Mouse (Mus musculus): Measurements from ENCODE around the gene Yod1.
A peak's percentile ranks its signal among the peaks of the same experiment; 100 is the strongest.

The Yod1 gene

DNA sequence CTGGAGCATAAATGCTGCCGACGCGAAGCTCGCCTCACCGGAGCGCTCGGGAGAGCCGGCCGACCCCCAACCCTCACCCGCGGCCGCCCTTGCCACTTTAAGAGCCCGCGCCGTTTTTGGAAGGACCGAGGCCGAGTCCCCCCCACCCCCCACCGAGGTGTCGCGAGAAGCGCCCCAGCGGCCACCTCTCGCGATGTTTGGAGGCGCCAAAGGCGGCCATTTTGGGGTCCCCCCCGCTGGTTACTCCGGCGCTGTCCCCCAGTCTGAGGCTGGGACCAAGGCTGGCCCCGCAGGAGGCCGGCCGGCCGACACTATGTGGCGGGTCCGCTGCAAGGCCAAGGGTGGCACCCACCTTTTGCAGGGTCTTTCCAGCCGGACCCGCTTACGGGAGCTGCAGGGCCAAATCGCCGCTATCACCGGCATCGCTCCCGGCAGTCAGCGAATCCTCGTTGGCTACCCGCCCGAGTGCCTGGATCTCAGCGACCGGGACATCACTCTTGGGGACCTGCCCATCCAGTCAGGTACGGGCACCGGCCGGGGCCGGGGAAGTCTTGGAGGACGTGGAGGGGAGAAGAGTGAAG lies at the start of gene Yod1:
Gene Yod1 (plus strand): TSS at position 37 of the 581 bp plus-strand sequence.
- DNase-seq (ENCODE audit: low spot score), result peak; percentile 85

DNA sequence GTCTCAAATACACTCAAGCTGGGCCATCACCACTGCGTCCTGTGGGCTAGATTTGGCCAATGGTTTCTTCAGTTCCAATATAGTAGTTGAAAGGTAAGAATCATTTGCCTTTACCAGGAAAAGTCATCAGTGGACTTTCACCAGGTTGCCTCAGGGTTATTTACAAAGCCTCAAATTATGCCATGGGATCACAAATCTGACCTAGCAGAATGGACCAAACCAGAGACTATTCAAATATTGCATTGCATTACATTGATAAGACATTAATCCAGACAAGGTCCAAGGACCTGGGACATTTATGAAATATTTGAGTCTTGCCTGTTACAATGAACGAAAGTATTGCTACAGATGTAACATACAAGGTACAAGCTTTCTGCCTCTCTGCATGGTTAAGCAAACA lies 38.6 kb upstream of the Yod1 start:
- no peak for DNase-seq (ENCODE audit: low spot score)

- no peak for DNase-seq (ENCODE audit: low spot score)
These were observed 36.1 kb upstream of the Yod1 start for GRCm38 (mm10) chr1:130681075-130681474.

- no peak for DNase-seq (ENCODE audit: low spot score)
These were observed 35.3 kb upstream of the Yod1 start for GRCm38 (mm10) chr1:130681656-130682413.

DNA sequence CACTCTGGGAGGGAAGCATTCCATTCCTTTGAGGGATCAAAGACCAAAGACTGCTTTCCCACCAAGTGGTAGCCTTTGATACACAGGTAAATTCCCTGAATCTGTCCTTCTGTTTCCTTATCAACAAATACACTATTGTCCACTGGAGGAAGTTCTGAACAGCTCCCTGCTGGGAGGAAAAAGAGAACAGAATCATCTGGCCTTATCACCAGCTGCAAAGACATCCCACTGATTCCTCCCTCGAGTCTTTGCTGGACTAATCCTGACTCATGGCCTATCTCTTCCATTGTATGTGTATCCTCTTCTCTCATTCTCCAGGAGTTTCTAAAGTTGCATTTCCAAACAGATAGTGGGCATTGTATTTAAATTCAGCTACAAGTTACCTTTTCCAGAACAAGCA lies 33.2 kb upstream of the Yod1 start:
- no peak for DNase-seq (ENCODE audit: low spot score)

DNA sequence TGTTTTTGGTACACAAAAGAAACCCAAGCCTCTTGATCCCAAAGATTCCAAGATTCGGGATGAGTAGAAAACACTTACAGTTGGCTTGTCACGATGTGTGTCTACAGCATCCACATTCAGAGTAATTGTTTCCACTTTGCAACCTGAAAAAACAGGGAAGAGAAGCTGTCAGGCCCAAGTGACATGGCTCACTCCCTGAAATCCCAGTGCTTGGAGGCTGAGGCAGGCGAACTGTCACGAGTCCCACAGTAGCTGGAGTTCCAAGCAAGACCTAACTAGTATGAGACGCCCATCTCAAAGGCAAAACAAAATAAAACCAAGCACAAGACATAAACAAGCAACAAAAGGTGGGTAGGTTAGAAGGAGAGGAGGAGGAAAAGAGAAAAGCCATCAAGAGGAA lies 18.5 kb upstream of the Yod1 start:
- DNase-seq (ENCODE audit: low spot score), result no peak

DNA sequence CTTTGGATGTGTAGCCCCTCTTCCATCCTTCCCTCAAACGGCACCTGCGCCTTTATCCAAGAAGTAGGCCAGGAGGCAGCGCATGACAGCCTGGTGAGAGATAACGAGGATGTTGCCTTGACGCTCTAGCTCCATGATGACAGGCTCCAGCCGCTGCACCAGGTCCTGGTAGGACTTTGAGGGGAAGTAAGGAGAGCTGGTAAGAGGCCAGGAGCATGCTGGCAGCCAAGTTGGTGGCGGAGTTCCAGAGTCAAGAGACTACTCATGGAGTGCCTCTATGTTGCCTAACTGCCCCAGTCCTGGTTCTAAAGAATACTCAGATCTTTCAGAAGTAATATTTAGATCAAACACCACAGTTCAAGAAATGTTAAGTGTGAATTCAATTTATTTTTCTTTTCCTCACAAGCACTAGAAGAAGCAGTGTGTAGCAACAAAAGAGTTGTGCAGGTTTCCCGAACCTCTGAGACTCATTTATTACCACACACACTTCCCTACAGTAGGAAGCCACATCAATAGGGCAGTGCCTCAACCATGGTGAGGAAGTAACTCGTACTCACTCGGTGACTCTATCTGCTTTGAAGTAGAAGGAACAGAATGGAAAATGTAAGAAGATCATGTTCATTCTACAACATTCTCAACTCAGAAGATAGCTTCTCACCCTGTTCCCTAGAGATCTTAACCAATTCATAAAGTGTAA lies 17.0 kb upstream of the Yod1 start:
- no peak for DNase-seq (ENCODE audit: low spot score)

DNA sequence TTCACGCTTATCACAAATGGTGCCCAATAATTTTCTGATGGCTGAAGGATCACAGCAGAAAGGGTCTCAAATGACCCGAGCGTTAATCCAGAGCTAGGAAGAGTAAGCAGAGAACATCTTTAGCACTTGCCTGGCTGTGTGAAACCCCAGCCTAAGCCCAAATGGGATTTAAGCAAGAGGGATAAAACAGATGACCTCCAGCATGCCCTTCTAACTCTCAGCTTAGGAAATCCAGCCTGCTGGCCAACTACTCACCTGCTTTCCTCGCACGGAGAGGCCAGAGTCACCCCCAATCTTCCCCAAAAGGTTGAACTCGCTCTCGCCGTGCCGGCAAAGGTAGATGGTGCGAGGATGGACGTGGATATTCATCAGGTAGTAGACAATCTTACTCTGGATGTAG lies 15.2 kb upstream of the Yod1 start:
- no peak for DNase-seq (ENCODE audit: low spot score)

DNA sequence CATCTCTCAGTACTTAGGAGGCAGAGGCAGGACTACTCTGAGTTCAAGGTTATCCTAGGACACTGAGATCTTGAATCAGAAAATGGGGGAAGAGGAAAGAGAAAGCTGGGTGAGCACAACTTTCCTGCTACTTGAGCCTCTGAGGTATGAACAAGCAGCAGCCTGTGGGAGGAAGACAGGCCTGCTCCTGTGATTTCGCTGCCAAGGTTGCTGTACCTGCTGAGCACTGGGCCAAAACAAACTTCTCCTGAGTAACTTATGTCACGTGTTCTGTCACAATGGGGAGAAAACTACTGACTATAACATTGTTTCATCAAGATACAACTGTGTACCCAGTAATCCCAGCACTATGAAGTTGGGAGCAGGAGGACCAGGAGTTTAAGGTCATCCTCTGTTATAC lies 13.5 kb upstream of the Yod1 start:
- DNase-seq (ENCODE audit: low spot score), result no peak

DNA sequence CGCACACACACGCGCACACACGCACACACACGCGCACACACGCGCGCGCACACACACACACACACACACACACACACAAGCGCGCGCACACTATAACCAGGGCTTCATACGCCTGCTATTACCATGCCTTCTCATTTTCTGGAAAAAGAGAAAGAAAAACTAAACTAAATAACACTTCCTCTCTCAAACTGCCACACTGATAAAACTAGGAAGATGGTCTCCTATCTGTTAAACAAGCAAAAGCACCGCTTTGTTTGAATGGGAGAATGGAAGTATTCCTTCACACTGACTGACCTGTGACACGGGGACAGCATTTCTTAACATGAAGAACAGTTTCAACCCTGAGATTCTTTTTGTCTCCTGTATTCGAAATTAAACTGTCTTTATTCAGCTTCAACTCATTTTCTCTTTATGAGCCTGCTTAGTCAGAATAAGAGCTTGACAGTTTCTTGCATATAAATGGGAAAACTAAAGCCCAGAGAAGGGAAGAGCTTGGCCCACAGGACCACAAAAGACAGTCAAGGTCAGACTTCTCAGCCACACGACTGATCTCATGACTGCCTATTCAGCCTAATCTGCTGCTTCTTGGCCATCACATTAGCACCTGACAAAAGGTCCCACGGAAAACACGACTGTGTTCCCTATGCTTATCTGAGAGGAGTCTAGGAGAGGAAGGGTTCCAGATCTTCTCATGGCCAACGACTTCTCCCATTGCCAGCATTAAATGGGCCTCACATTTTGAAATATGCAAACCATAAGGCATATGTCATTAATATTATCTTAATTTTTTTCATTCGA lies 6.6 kb upstream of the Yod1 start:
- DNase-seq (ENCODE audit: low spot score), result no peak

GRCm38 (mm10) chr1:130714046-130714445 lies 3.1 kb upstream of the Yod1 start:
- no peak for DNase-seq (ENCODE audit: low spot score)

DNA sequence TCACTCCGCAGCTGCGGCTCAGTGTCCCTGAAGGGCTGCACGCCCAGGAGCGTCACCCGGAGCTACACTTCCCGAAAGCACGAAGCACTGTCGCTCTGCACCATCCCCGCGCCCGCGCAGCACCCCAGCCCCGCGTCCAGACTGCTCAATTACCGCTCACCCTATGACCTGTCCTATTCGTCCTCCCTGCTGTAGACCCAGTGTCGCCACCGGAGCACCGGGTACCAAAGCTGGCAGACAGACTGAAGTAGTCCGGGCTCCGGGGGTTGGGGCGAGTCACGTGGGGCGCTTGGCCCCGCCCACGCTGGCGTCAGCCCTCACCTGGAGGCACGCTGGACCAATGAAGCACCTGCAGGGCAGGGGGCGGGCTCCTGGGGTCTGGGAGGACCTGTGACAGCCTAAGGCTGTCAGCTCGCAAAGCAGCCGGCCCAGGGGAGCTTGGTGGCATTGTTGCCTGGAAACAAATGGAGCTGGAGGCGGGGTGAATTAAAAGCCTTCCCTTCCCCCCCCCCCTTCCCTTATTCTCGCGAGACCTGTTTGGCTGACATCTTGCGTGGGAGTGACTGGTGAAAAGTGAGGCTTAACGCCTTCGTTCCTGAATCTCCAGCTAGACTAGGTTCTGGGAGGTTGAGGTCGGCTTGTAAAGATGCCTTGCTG lies 1.4 kb upstream of the Yod1 start, which contains the start of gene Gm29427:
Gene Gm29427 (minus strand): TSS at position 239 of the 657 bp plus-strand sequence.
- peak; percentile 76 for DNase-seq (ENCODE audit: low spot score)

DNA sequence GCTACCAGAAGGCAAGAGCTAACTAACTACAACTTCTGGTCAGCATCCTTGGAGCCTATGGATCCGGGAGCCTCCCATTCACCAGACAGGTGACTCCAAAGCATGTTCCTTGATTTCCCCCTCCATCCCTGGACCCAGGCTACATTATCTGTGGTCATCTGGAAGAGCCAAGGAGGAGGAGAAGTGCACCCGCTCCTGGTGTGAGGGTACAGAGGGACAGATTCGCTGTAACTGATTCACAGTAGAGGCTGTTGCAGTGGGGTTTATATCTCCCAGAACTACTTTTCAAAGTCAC lies 962 bp upstream of the Yod1 start:
- peak; percentile 20 for DNase-seq (ENCODE audit: low spot score)

GRCm38 (mm10) chr1:130716513-130717290 lies 425 bp upstream of the Yod1 start:
- peak; percentile 37 for DNase-seq (ENCODE audit: low spot score)

- no peak for DNase-seq (ENCODE audit: low spot score)
These were observed 7.1 kb downstream of the Yod1 start for GRCm38 (mm10) chr1:130724206-130724605.

DNA sequence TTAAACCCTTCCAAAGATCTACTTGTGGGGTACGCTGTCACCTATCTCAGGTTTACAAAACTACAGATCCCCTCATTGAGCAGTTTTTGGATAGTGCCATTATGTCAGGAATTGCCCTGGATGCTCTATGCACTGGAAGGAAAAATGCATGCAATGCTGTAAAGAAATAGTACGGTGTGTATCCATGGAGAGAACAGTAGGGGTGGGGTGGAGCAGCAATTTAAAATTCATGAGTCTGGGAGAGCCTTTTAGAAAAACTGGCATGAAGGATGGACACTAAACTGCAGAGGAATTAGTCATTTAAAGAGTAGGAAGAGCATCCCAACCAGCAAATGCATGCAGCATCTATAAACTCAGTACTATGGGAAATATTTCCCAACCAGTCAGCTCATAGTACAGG lies 9.3 kb downstream of the Yod1 start:
- no peak for DNase-seq (ENCODE audit: low spot score)

- DNase-seq (ENCODE audit: low spot score), result no peak
These were observed 10.9 kb downstream of the Yod1 start for GRCm38 (mm10) chr1:130728070-130728469.

- no peak for DNase-seq (ENCODE audit: low spot score)
These were observed 11.6 kb downstream of the Yod1 start for GRCm38 (mm10) chr1:130728708-130729107.

GRCm38 (mm10) chr1:130729153-130729552 lies 12.0 kb downstream of the Yod1 start, which contains the start of gene Pfkfb2:
Gene Pfkfb2 (minus strand): TSS chr1:130729253.
- DNase-seq (ENCODE audit: low spot score), result no peak

GRCm38 (mm10) chr1:130731741-130732337 lies 14.7 kb downstream of the Yod1 start, which contains the start of gene AA986860:
Gene AA986860 (plus strand): TSS chr1:130731976.
- DNase-seq (ENCODE audit: low spot score), result no peak

Measured in ovary, postnatal 14 days (tissue).